Mouse (Mus musculus) ES-E14 (cell line): ENCODE results near the gene Gm10720.
"Not testable (repeated sequence)": the region's sequence is repeated elsewhere in the genome, so short reads cannot be mapped to it uniquely, and the experiment has no call there.

ENCODE experiments used
- HCFC1 ChIP-seq: IDR thresholded peaks from 2 replicates; pipeline ENCODE4 v1.6.1; 2012; ENCODE audit warnings: low read length, inconsistent platforms, borderline replicate concordance; ENCODE audit not compliant: insufficient read depth
- MAFK ChIP-seq: IDR thresholded peaks from 2 replicates; pipeline ENCODE4 v1.6.1; 2014; ENCODE audit warnings: mild to moderate bottlenecking, low read depth, low read length, inconsistent platforms; ENCODE audit not compliant: insufficient read depth
- ZC3H11A ChIP-seq: IDR thresholded peaks from 2 replicates; pipeline ENCODE4 v1.6.1; 2012; ENCODE audit warnings: low read depth, mild to moderate bottlenecking, inconsistent platforms, low read length, borderline replicate concordance
- ZNF384 ChIP-seq: IDR thresholded peaks from 2 replicates; pipeline ENCODE4 v1.6.1; 2012; ENCODE audit warnings: low read depth, low read length, inconsistent platforms

DNA sequence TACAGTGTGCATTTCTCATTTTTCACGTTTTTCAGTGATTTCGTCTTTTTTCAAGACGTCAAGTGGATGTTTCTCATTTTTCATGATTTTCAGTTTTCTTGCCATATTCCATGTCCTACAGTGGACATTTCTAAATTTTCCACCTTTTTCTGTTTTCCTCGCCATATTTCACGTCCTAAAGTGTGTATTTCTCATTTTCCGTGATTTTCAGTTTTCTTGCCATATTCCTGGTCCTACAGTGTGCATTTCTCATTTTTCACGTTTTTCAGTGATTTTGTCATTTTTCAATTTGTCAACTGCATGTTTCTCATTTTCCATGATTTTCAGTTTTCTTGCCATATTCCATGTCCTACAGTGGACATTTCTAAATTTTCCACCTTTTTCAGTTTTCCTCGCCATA, 18.8 kb downstream of the Gm10720 start, which contains the start of gene Gm17535:
- not testable (repeated sequence) for TF ChIP-seq ZC3H11A, ZNF384, HCFC1, MAFK
